Mouse (Mus musculus) limb, embryonic 15.5 days (tissue): ENCODE results near the gene Dcdc2c. TPM values are rescaled to one million over a fixed set of nuclear protein-coding genes. Genes with fewer than 3 reads are reported as not detected.

Experiments used
- ATAC-seq: fragments of 200-750 bp; cut with Nextera tagmentation; 2 replicates; pipeline ENCODE4 v1.8.0; 2017; ENCODE audit warnings: low read depth, moderate TSS enrichment; ENCODE audit not compliant: insufficient number of reproducible peaks, low FRiP score, low TSS enrichment
- H3K27ac ChIP-seq: fragments of 300-500 bp; sonication (generic); 2 replicates; pipeline ENCODE4 v1.5.1; 2015; ENCODE audit warnings: moderate library complexity, mild to moderate bottlenecking, inconsistent platforms
- H3K27me3 ChIP-seq: fragments of 300-500 bp; sonication (generic); 2 replicates; pipeline ENCODE4 v1.6.1; 2015; ENCODE audit warnings: inconsistent platforms
- H3K36me3 ChIP-seq: fragments of 300-500 bp; sonication (generic); 2 replicates; pipeline ENCODE4 v1.6.1; 2015; ENCODE audit warnings: inconsistent platforms
- H3K4me1 ChIP-seq: fragments of 300-500 bp; sonication (generic); 2 replicates; pipeline ENCODE4 v1.6.1; 2015; ENCODE audit warnings: inconsistent platforms
- H3K4me2 ChIP-seq: fragments of 300-500 bp; sonication (generic); 2 replicates; pipeline ENCODE4 v1.6.1; 2015; ENCODE audit warnings: mild to moderate bottlenecking, inconsistent platforms
- H3K4me3 ChIP-seq: fragments of 300-500 bp; sonication (generic); 2 replicates; pipeline ENCODE4 v1.5.1; 2015; ENCODE audit warnings: mild to moderate bottlenecking, inconsistent platforms
- H3K9ac ChIP-seq: fragments of 300-500 bp; sonication (generic); 2 replicates; pipeline ENCODE4 v1.6.1; 2015; ENCODE audit warnings: inconsistent platforms
- H3K9me3 ChIP-seq: fragments of 300-500 bp; sonication (generic); 2 replicates; pipeline ENCODE4 v1.6.1; 2016; ENCODE audit warnings: inconsistent platforms
- WGBS: fragments of 180-500 bp; shearing (Covaris S2); methylation state at CpG from one replicate; pipeline ENCODE4 v1.1.7; 2015; 5-methylcytosine and 5-hydroxymethylcytosine counted together
- polyA plus RNA-seq: library from polyadenylated mRNA; unstranded; fragments of >200 nt; fragmentation: Nextera tagmentation; extraction: Ambion mirVana; gene quantifications from 2 replicates; pipeline ENCODE4 v1.2.1, GENCODE M21; 2015

Gene Dcdc2c
- polyA plus RNA-seq, 1 experiment from 2014 or later, result 0.17 TPM

- Histone ChIP-seq H3K27ac (no peak overlapping the region), H3K9me3 (no peaks in the 10 kb centered on the region), H3K9ac (no peak overlapping the region), H3K27me3 (no peaks in the 10 kb centered on the region), H3K4me2 (no peak overlapping the region), H3K36me3 (no peaks in the 10 kb centered on the region), H3K4me3 (no peak overlapping the region), H3K4me1 (peaks cover 5% of the 10 kb centered on the region)
- ATAC-seq, result no peak
- 91% methylated on average over 3 of the region's 3 CpGs for WGBS
Measured at GRCm38 (mm10) chr12:28432729-28433067, 119.5 kb downstream of the Dcdc2c start.

GRCm38 (mm10) chr12:28431832-28432728, 120.1 kb downstream of the Dcdc2c start:
- H3K9ac ChIP-seq, result 0 out of 2 replicates have a peak overlapping the region, but pooled peaks have one; percentile 10
- H3K9me3 ChIP-seq, result no peaks in the 10 kb centered on the region
- H3K4me1 ChIP-seq, result peaks cover 5% of the 10 kb centered on the region
- H3K36me3 ChIP-seq, result no peaks in the 10 kb centered on the region
- H3K4me2 ChIP-seq, result peak overlapping the region; percentile 60
- H3K27me3 ChIP-seq, result no peaks in the 10 kb centered on the region
- no peak for ATAC-seq
- H3K4me3 ChIP-seq, result peak overlapping the region; percentile 34
- peak overlapping the region; percentile 76 for H3K27ac ChIP-seq
- WGBS, result 3% methylated on average over 19 of the region's 19 CpGs

GRCm38 (mm10) chr12:28429856-28430255, 122.3 kb downstream of the Dcdc2c start:
- WGBS, result 95% methylated on average over 5 of the region's 5 CpGs

GRCm38 (mm10) chr12:28416957-28417356, 135.2 kb downstream of the Dcdc2c start:
- WGBS, result 70% methylated on average over 4 of the region's 4 CpGs
- Histone ChIP-seq H3K4me1 (no peaks in the 10 kb centered on the region), H3K4me3 (no peak overlapping the region), H3K36me3 (no peaks in the 10 kb centered on the region), H3K4me2 (no peak overlapping the region), H3K9me3 (no peaks in the 10 kb centered on the region; the same call in 1 of the 2 replicates), H3K9ac (no peak overlapping the region), H3K27me3 (no peaks in the 10 kb centered on the region), H3K27ac (no peak overlapping the region)
- ATAC-seq, result no peak

More at GRCm38 (mm10) chr12:28429856-28430255, 122.3 kb downstream of the Dcdc2c start:
- peaks cover 5% of the 10 kb centered on the region for H3K4me1 ChIP-seq
- no peak overlapping the region for H3K9ac ChIP-seq
- no peaks in the 10 kb centered on the region for H3K9me3 ChIP-seq
- no peaks in the 10 kb centered on the region for H3K27me3 ChIP-seq
- H3K36me3 ChIP-seq, result no peaks in the 10 kb centered on the region
- no peak overlapping the region for H3K4me2 ChIP-seq
- no peak for ATAC-seq
- H3K4me3 ChIP-seq, result no peak overlapping the region
- no peak overlapping the region for H3K27ac ChIP-seq

GRCm38 (mm10) chr12:28407656-28408405, 144.4 kb downstream of the Dcdc2c start:
- no peak overlapping the region for H3K27ac ChIP-seq
- WGBS, result 40% methylated on average over 10 of the region's 10 CpGs
- H3K9ac ChIP-seq, result no peak overlapping the region
- no peak for ATAC-seq
- no peak overlapping the region for H3K4me2 ChIP-seq
- no peaks in the 10 kb centered on the region; the same call in 1 of the 2 replicates for H3K9me3 ChIP-seq
- H3K36me3 ChIP-seq, result no peaks in the 10 kb centered on the region
- no peaks in the 10 kb centered on the region for H3K4me1 ChIP-seq
- no peaks in the 10 kb centered on the region for H3K27me3 ChIP-seq
- no peak overlapping the region for H3K4me3 ChIP-seq

GRCm38 (mm10) chr12:28402256-28402655, 149.9 kb downstream of the Dcdc2c start:
- Histone ChIP-seq H3K27ac (no peak overlapping the region), H3K9ac (no peak overlapping the region), H3K4me1 (peaks cover 5% of the 10 kb centered on the region; the same call in 1 of the 2 replicates), H3K4me3 (no peak overlapping the region), H3K4me2 (no peak overlapping the region), H3K9me3 (no peaks in the 10 kb centered on the region), H3K27me3 (no peaks in the 10 kb centered on the region), H3K36me3 (no peaks in the 10 kb centered on the region)
- WGBS, result 75% methylated on average over 4 of the region's 4 CpGs
- ATAC-seq, result no peak

- Histone ChIP-seq H3K9me3 (no peaks in the 10 kb centered on the region), H3K4me3 (no peak overlapping the region), H3K27me3 (no peaks in the 10 kb centered on the region), H3K9ac (no peak overlapping the region), H3K4me1 (peaks cover 5% of the 10 kb centered on the region; the same call in 1 of the 2 replicates), H3K27ac (no peak overlapping the region), H3K36me3 (no peaks in the 10 kb centered on the region), H3K4me2 (no peak overlapping the region)
- no peak for ATAC-seq
- 30% methylated on average over 5 of the region's 5 CpGs for whole genome bisulfite sequencing
Measured at GRCm38 (mm10) chr12:28401372-28401771, 150.8 kb downstream of the Dcdc2c start.

- Histone ChIP-seq H3K4me1 (0 out of 2 replicates have a peak, but pooled peaks cover 4% of the 10 kb centered on the region), H3K4me2 (no peak overlapping the region), H3K4me3 (no peak overlapping the region), H3K27me3 (no peaks in the 10 kb centered on the region), H3K36me3 (no peaks in the 10 kb centered on the region), H3K9ac (no peak overlapping the region), H3K27ac (no peak overlapping the region), H3K9me3 (no peaks in the 10 kb centered on the region)
- no peak for ATAC-seq
- 38% methylated on average over 6 of the region's 6 CpGs for WGBS
Measured at GRCm38 (mm10) chr12:28392129-28392528, 160.1 kb downstream of the Dcdc2c start.

Other genes starting within 250 kb of the Dcdc2c start
- not detected in 2 replicates for gene Allc, start 30.1 kb upstream of the Dcdc2c start, polyA plus RNA-seq
- gene Colec11, start 71.0 kb upstream of the Dcdc2c start, polyA plus RNA-seq, result 0.37 and 1.1 TPM in 2 replicates
- gene Rps7, start 83.6 kb upstream of the Dcdc2c start, polyA plus RNA-seq, result 556 and 709 TPM in 2 replicates
- 29.3 and 31.8 TPM in 2 replicates for gene Rnaseh1, start 97.2 kb upstream of the Dcdc2c start, polyA plus RNA-seq
- 66.0 and 70.4 TPM in 2 replicates for gene Adi1, start 122.8 kb upstream of the Dcdc2c start, polyA plus RNA-seq
- 37.8 and 38.6 TPM in 2 replicates for gene Trappc12, start 198.1 kb upstream of the Dcdc2c start, polyA plus RNA-seq
- 31.6 and 32.8 TPM in 2 replicates for gene Eipr1, start 199.4 kb upstream of the Dcdc2c start, polyA plus RNA-seq